ENCODE assay signal across 28 mouse cellular contexts in the genomic region with DNA sequence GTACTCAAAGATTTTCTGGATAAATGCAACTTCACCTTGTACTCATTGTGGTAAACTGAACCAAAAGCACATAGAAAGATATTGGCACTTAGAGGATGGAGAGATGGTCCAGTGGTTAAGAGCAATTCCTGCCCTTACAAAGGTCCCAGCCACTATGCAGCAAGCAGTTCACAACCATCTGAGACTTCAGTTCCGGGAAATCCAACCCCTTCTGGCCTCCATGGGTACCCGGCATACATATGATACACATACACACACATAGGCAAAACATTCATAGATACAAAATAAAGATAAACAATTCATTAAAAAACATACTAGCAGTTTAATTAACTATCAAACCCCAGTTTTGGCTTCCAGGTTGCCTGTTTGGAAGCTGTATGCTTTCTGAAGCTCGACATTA.
"Had no signal": no experiment of that assay in that cellular context is flagged by ENCODE, and none has a peak within 500 bp of the region (broad histone marks: within the 10 kb centered on the region; RNA-seq: fewer than 3 reads in every experiment).

No protein-coding gene starts in this region.

- H3K4me3 ChIP-seq: embryonic facial prominence, embryonic 10.5 days; embryonic facial prominence, embryonic 12.5 days; embryonic facial prominence, embryonic 13.5 days; embryonic facial prominence, embryonic 15.5 days; erythroblast, embryonic 14.5 days; forebrain, embryonic 10.5 days; forebrain, embryonic 12.5 days; forebrain, embryonic 13.5 days; forebrain, embryonic 15.5 days; gastrocnemius, adult 2 months; heart, adult 2 months had no signal

- H3K4me1 ChIP-seq: embryonic facial prominence, embryonic 10.5 days; embryonic facial prominence, embryonic 12.5 days; embryonic facial prominence, embryonic 13.5 days; embryonic facial prominence, embryonic 15.5 days; forebrain, embryonic 10.5 days; forebrain, embryonic 12.5 days; forebrain, embryonic 13.5 days; forebrain, embryonic 15.5 days had no signal

- H3K27me3 ChIP-seq: embryonic facial prominence, embryonic 12.5 days; embryonic facial prominence, embryonic 13.5 days; embryonic facial prominence, embryonic 15.5 days; forebrain, embryonic 13.5 days; forebrain, embryonic 15.5 days had no signal

- H3K4me2 ChIP-seq: embryonic facial prominence, embryonic 12.5 days; embryonic facial prominence, embryonic 13.5 days; embryonic facial prominence, embryonic 15.5 days; forebrain, embryonic 12.5 days; forebrain, embryonic 13.5 days; forebrain, embryonic 15.5 days had no signal

- H3K27ac ChIP-seq: embryonic facial prominence, embryonic 10.5 days; embryonic facial prominence, embryonic 12.5 days; embryonic facial prominence, embryonic 13.5 days; embryonic facial prominence, embryonic 15.5 days; forebrain, embryonic 10.5 days; forebrain, embryonic 12.5 days; forebrain, embryonic 13.5 days; forebrain, embryonic 15.5 days; gastrocnemius, adult 2 months; heart, adult 2 months had no signal

- DNase-seq: cerebellum, adult 2 months; cerebellum, adult 8-10 months; cerebellum, adult 9-10 months; cerebellum, adult 9-11 months; cerebellum, postnatal 10 days; cerebellum, postnatal 14 days; cerebellum, postnatal 25 days; cerebellum, postnatal 36 days; embryo, embryonic 11 days; forebrain, postnatal 0 days; gastrocnemius, adult 2 months; gastrocnemius, postnatal 10 days; gastrocnemius, postnatal 14 days; gastrocnemius, postnatal 25 days; gastrocnemius, postnatal 36 days; heart, adult 18-20 months; heart, adult 2 months had no signal

- H3K9ac ChIP-seq: embryonic facial prominence, embryonic 12.5 days; embryonic facial prominence, embryonic 13.5 days; embryonic facial prominence, embryonic 15.5 days; forebrain, embryonic 12.5 days; forebrain, embryonic 13.5 days; forebrain, embryonic 15.5 days; forebrain, postnatal 0 days had no signal

- ATAC-seq: forebrain, embryonic 13.5 days; forebrain, embryonic 14.5 days; forebrain, embryonic 15.5 days; forebrain, embryonic 16.5 days; forebrain, postnatal 0 days had no signal

- H3K9me3 ChIP-seq: embryonic facial prominence, embryonic 10.5 days; embryonic facial prominence, embryonic 12.5 days; embryonic facial prominence, embryonic 13.5 days; embryonic facial prominence, embryonic 15.5 days; forebrain, embryonic 10.5 days; forebrain, embryonic 12.5 days; forebrain, embryonic 13.5 days; forebrain, embryonic 15.5 days had no signal

- H3K36me3 ChIP-seq: embryonic facial prominence, embryonic 10.5 days; embryonic facial prominence, embryonic 12.5 days; embryonic facial prominence, embryonic 13.5 days; embryonic facial prominence, embryonic 15.5 days; forebrain, embryonic 10.5 days; forebrain, embryonic 12.5 days; forebrain, embryonic 15.5 days had no signal
